Mouse (Mus musculus): ENCODE data around the gene Gtpbp1. TPM values are rescaled to one million over a fixed set of nuclear protein-coding genes. Genes with fewer than 3 reads are reported as not detected.
"Not testable (repeated sequence)": the region's sequence is repeated elsewhere in the genome, so short reads cannot be mapped to it uniquely, and the experiment has no call there.

Gtpbp1 gene
- total RNA-seq, 2 experiments from 2014 or later = 52.4 to 59.1 TPM

- peak; percentile 90 to 94 for DNase-seq (ENCODE audit: low spot score in 2 of 2)
- Histone ChIP-seq H3K27ac (peak within 1 kb of the TSS; percentile 90), H3K4me3 (peak within 1 kb of the TSS; percentile 85)
- TF ChIP-seq CTCF (conservative IDR thresholded peaks at IDR 0.05) = peak; percentile 70
These were observed 20.2 kb upstream of the Gtpbp1 start, which contains the start of gene Tomm22 for GRCm38 (mm10) chr15:79670249-79670971. Gene Tomm22 (plus strand): TSS chr15:79670861.

- DNase-seq (ENCODE audit: low spot score in 2 of 2) = no peak
- TF ChIP-seq CTCF (conservative IDR thresholded peaks at IDR 0.05) = no peak
- H3K4me3 ChIP-seq = peak overlapping the region; percentile 85
- peak overlapping the region; percentile 90 for H3K27ac ChIP-seq
These were observed 19.7 kb upstream of the Gtpbp1 start for GRCm38 (mm10) chr15:79670972-79671299.

- not testable (repeated sequence) for DNase-seq (ENCODE audit: low spot score in 2 of 2); H3K27ac ChIP-seq
- H3K4me3 ChIP-seq = peak overlapping the region; percentile 85
These were observed 18.8 kb upstream of the Gtpbp1 start for GRCm38 (mm10) chr15:79671828-79672348.

- TF ChIP-seq CTCF (conservative IDR thresholded peaks at IDR 0.05) = no peak
- Histone ChIP-seq H3K27ac (no peak overlapping the region), H3K4me3 (no peak overlapping the region)
- DNase-seq (ENCODE audit: low spot score in 2 of 2) = no peak
These were observed 12.7 kb upstream of the Gtpbp1 start for GRCm38 (mm10) chr15:79677936-79678335.

GRCm38 (mm10) chr15:79681973-79682372 lies 8.7 kb upstream of the Gtpbp1 start:
- Histone ChIP-seq H3K27ac (no peak overlapping the region), H3K4me3 (no peak overlapping the region)
- no peak for TF ChIP-seq CTCF (conservative IDR thresholded peaks at IDR 0.05)
- DNase-seq (ENCODE audit: low spot score in 2 of 2) = no peak

GRCm38 (mm10) chr15:79683146-79683545 lies 7.5 kb upstream of the Gtpbp1 start:
- DNase-seq (ENCODE audit: low spot score in 2 of 2) = no peak
- no peak for TF ChIP-seq CTCF (conservative IDR thresholded peaks at IDR 0.05)
- Histone ChIP-seq H3K27ac (no peak overlapping the region), H3K4me3 (peak overlapping the region; percentile 87; the same call in 1 of the 2 replicates)

GRCm38 (mm10) chr15:79683707-79684465 lies 6.8 kb upstream of the Gtpbp1 start:
- H3K27ac ChIP-seq = no peak overlapping the region
- DNase-seq (ENCODE audit: low spot score in 2 of 2) = peak in 1 of 2 experiments; percentile 42
- TF ChIP-seq CTCF (conservative IDR thresholded peaks at IDR 0.05) = no peak
- peak overlapping the region; percentile 87 for H3K4me3 ChIP-seq

- no peak for TF ChIP-seq CTCF (conservative IDR thresholded peaks at IDR 0.05)
- no peak for DNase-seq (ENCODE audit: low spot score in 2 of 2)
- Histone ChIP-seq H3K4me3 (peak overlapping the region; percentile 87), H3K27ac (no peak overlapping the region)
These were observed 6.0 kb upstream of the Gtpbp1 start for GRCm38 (mm10) chr15:79684616-79685015.

GRCm38 (mm10) chr15:79685141-79685641 lies 5.5 kb upstream of the Gtpbp1 start:
- DNase-seq (ENCODE audit: low spot score in 2 of 2) = no peak
- no peak for TF ChIP-seq CTCF (conservative IDR thresholded peaks at IDR 0.05)
- H3K27ac ChIP-seq = 0 out of 2 replicates have a peak overlapping the region, but pooled peaks have one; percentile 98
- peak overlapping the region; percentile 87 for H3K4me3 ChIP-seq

GRCm38 (mm10) chr15:79686046-79686869 lies 4.4 kb upstream of the Gtpbp1 start:
- peak overlapping the region; percentile 87 for H3K4me3 ChIP-seq
- no peak for DNase-seq (ENCODE audit: low spot score in 2 of 2)
- no peak for TF ChIP-seq CTCF (conservative IDR thresholded peaks at IDR 0.05)
- peak overlapping the region; percentile 98; the same call in 1 of the 2 replicates for H3K27ac ChIP-seq

GRCm38 (mm10) chr15:79687175-79687574 lies 3.5 kb upstream of the Gtpbp1 start:
- Histone ChIP-seq H3K27ac (peak overlapping the region; percentile 98), H3K4me3 (peak overlapping the region; percentile 87)
- no peak for TF ChIP-seq CTCF (conservative IDR thresholded peaks at IDR 0.05)
- DNase-seq (ENCODE audit: low spot score in 2 of 2) = peak in 1 of 2 experiments; percentile 26

GRCm38 (mm10) chr15:79687646-79688267 lies 2.9 kb upstream of the Gtpbp1 start, which contains the start of gene Josd1:
Gene Josd1 (minus strand): TSS chr15:79687919.
- no peak for TF ChIP-seq CTCF (conservative IDR thresholded peaks at IDR 0.05)
- peak; percentile 92 to 95 for DNase-seq (ENCODE audit: low spot score in 2 of 2)
- peak within 1 kb of the TSS; percentile 98 for H3K27ac ChIP-seq
- peak within 1 kb of the TSS; percentile 87 for H3K4me3 ChIP-seq
